Mouse (Mus musculus): ENCODE results near the gene Lmo3.

GRCm38 (mm10) chr6:138383208-138383607 is 198.6 kb downstream of the Lmo3 start:
- TF ChIP-seq CTCF (IDR thresholded peaks at IDR 0.05; ENCODE audit: control insufficient read depth, insufficient read depth, insufficient read length) (no peak), MAX (IDR thresholded peaks at IDR 0.05) (no peak), MYOG (IDR thresholded peaks at IDR 0.05; ENCODE audit: control insufficient read depth, extremely low read depth, insufficient read length) (no peak), MYOD1 (IDR thresholded peaks at IDR 0.05; ENCODE audit: control insufficient read depth, insufficient read length, low read depth) (no peak), USF1 (IDR thresholded peaks at IDR 0.05; ENCODE audit: low read depth) (no peak), CEBPB (IDR thresholded peaks at IDR 0.05; ENCODE audit: low read depth) (no peak), FOSL1 (IDR thresholded peaks at IDR 0.05; ENCODE audit: insufficient read depth, low read length, poor library complexity, severe bottlenecking) (no peak)
